Mouse (Mus musculus) ZHBTc4 (cell line): ENCODE data around the gene Sox1.

Experiments used
- DNase-seq: peaks from one replicate; pipeline ENCODE4 v3.0.0-alpha.2; 2011; ENCODE audit warnings: low read depth, low spot score

Sox1 gene

GRCm38 (mm10) chr8:12388390-12389115 lies 6.5 kb upstream of the Sox1 start:
- DNase-seq = no peak

GRCm38 (mm10) chr8:12389116-12389471 lies 6.0 kb upstream of the Sox1 start:
- no peak for DNase-seq

DNA sequence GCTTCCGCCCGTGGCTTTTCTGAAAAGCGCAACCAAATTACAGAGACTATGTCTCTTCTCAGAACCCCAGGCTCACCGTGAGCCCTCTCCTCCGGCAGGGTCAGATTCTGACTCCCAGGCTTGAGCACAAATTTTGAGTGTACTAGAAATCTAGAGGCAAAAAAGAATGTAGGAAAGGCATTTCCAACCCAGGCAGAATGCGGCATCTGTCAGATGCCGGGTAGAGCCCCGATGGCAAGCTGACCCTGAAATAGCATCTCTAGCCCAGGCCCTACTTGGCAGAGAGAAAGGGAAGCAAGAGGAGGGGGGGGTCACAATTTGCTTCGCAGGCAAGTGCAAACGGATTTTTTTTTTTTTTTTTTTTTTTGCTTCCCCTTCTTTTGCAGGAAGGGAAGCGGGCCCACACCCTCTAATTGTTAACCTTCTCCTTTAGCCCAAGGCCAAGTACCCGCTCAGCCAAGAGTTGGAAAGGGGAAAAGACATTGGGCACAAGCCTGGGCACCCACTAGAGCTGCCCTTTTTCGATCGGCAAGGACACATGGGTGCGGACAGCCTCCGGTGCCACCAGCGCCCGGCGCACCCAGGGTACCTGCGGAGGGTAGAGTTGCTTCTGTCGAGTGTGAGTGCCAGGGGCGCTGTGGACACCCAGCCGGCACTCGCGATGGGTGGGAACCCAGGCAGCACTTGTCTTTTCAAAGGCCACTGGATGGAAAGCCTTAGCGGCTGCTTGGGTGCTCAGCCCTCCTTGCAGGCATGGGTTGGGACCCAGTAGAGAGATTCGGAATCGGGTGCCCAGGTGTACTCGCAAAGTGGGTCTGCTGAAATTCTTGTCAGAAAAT lies 5.1 kb upstream of the Sox1 start:
- DNase-seq = peak; percentile 33

GRCm38 (mm10) chr8:12390640-12391365 lies 4.3 kb upstream of the Sox1 start:
- DNase-seq = peak; percentile 29

- DNase-seq = peak; percentile 81
These were observed 3.5 kb upstream of the Sox1 start for GRCm38 (mm10) chr8:12391366-12392250.

- DNase-seq = no peak
These were observed 2.3 kb upstream of the Sox1 start for GRCm38 (mm10) chr8:12392801-12393200.

GRCm38 (mm10) chr8:12394385-12395000 lies 602 bp upstream of the Sox1 start:
- DNase-seq = no peak

DNA sequence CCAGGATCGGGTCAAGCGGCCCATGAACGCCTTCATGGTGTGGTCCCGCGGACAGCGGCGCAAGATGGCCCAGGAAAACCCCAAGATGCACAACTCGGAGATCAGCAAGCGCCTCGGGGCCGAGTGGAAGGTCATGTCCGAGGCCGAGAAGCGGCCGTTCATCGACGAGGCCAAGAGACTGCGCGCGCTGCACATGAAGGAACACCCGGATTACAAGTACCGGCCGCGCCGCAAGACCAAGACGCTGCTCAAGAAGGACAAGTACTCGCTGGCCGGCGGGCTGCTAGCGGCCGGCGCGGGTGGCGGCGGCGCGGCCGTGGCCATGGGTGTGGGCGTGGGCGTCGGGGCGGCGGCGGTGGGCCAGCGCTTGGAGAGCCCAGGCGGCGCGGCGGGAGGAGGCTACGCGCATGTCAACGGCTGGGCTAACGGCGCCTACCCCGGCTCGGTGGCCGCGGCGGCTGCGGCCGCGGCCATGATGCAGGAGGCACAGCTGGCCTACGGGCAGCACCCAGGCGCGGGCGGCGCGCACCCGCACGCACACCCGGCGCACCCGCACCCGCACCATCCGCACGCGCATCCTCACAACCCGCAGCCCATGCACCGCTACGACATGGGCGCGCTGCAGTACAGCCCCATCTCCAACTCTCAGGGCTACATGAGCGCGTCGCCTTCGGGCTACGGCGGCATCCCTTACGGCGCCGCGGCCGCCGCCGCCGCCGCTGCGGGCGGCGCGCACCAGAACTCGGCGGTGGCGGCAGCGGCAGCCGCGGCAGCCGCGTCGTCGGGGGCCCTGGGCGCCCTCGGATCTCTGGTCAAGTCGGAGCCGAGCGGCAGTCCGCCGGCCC lies 1.6 kb downstream of the Sox1 start:
- DNase-seq = peak; percentile 69

- peak; percentile 68 for DNase-seq
These were observed 2.3 kb downstream of the Sox1 start for GRCm38 (mm10) chr8:12397346-12397925.

GRCm38 (mm10) chr8:12398011-12398945 lies 3.2 kb downstream of the Sox1 start:
- no peak for DNase-seq

- DNase-seq = no peak
These were observed 4.5 kb downstream of the Sox1 start for GRCm38 (mm10) chr8:12399421-12400205.

DNA sequence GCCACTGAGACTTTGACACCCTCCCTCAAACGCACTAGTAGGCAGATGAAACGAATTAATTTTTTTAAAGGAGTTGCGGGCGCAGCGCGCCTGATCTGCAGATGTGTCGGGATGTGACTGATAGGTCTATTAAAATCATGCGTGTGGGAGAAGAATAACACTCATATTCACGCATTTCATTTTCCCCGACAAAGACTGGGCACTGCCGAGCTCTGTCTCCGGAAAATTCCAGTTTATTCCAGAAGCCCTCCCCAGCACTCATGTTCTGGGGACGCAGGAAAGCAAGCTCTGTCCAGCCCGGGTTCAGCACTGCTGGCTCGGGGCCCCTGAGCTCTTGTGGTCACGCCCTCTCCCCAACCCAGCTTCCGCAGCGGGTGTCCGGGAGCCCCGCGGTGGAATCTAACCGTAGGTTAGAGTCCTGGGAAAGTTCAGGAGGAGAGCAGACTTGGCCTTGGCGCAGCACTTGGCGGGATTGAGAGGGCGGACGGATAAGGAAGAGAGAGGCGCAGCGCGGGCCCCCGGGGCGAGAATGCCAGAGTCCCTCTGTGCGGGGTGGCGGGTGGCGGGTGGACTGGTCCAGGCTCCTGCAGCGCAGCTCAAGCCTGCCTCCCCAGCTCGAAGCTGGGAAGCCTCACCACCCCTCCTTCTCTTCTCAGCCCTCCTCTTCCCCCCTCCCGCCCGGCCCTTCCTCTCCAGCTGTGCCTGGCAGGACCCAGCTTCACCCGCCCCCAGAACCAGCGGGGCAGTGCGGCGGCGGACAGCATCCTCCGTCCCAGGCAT lies 5.7 kb downstream of the Sox1 start:
- DNase-seq = peak; percentile 94

- DNase-seq = peak; percentile 49
These were observed 6.5 kb downstream of the Sox1 start for GRCm38 (mm10) chr8:12401391-12402270.

DNA sequence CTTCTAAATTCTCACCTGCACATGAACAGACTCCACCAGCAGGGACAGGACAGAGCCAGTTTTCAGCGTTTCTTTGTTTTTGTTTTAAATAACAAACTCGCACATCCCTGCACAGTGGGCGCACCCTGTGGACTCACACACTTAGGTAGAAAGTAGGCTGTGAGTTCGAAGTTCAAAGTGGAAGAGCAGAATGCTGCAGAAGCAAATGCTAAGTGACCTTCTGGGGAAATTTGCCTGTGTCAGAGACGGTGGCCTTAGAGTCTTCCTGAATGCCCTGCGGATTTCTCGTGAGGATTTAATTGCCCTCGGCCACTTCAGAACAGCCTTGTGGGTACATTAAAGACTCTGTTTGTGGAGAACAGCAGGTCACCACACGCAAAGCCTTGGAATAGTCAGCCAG lies 7.6 kb downstream of the Sox1 start:
- DNase-seq = peak; percentile 62

GRCm38 (mm10) chr8:12408020-12408419 lies 12.9 kb downstream of the Sox1 start:
- no peak for DNase-seq

DNA sequence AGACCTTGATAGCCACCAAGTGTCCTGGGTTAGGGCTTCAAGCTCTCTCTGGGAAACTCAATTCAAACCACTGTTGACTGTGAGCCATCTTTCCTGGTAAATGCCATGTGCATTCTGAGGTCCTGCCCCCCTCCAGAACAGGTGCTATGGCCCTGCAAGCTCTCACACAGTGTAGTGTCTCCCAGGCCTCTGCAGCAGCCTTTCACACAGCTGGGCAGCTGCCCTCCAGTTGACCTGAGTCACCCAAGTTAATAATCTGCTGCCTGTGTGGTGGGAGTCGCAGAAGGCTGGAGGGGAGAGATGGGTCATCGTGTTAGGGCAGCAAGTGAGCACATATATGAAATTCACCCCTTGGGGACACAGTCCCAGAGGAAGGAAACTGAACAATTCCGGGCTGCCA lies 14.9 kb downstream of the Sox1 start:
- DNase-seq = no peak
